Mouse (Mus musculus) layer of hippocampus, adult 18-20 months (tissue): ENCODE results near the gene Nfix. TPM values are rescaled to one million over a fixed set of nuclear protein-coding genes. Genes with fewer than 3 reads are reported as not detected.

Experiments used
- DNase-seq, 2 experiments: peaks; one replicate each; pipeline ENCODE4 v3.0.0; 2022; ENCODE audit warnings: low spot score in 2 of 2
- total RNA-seq, 2 experiments: library from RNA; stranded (reverse); gene quantifications; 2 replicates each; pipeline ENCODE4 v1.2.3; 2021

Gene Nfix
- total RNA-seq, 2 experiments from 2014 or later = 379 to 429 TPM

- no peak for DNase-seq
Measured at GRCm38 (mm10) chr8:84798446-84799135, 1.6 kb downstream of the Nfix start.

GRCm38 (mm10) chr8:84797971-84798370 is 2.2 kb downstream of the Nfix start:
- no peak for DNase-seq

GRCm38 (mm10) chr8:84797256-84797797 is 2.8 kb downstream of the Nfix start:
- DNase-seq = no peak

- DNase-seq = no peak
Measured at GRCm38 (mm10) chr8:84794486-84794885, 5.7 kb downstream of the Nfix start.

- peak in 1 of 2 experiments; percentile 80 for DNase-seq
Measured at GRCm38 (mm10) chr8:84793791-84794485, 6.2 kb downstream of the Nfix start.

GRCm38 (mm10) chr8:84793134-84793533 is 7.0 kb downstream of the Nfix start:
- peak in 1 of 2 experiments; percentile 73 for DNase-seq

GRCm38 (mm10) chr8:84792429-84792947 is 7.7 kb downstream of the Nfix start:
- DNase-seq = no peak

GRCm38 (mm10) chr8:84790537-84790936 is 9.6 kb downstream of the Nfix start:
- no peak for DNase-seq

- no peak for DNase-seq
Measured at GRCm38 (mm10) chr8:84789855-84790486, 10.2 kb downstream of the Nfix start.

GRCm38 (mm10) chr8:84789345-84789744 is 10.8 kb downstream of the Nfix start:
- no peak for DNase-seq

- no peak for DNase-seq
Measured at GRCm38 (mm10) chr8:84788896-84789295, 11.2 kb downstream of the Nfix start.

GRCm38 (mm10) chr8:84787523-84788302 is 12.4 kb downstream of the Nfix start:
- DNase-seq = no peak

GRCm38 (mm10) chr8:84786801-84787467 is 13.2 kb downstream of the Nfix start:
- DNase-seq = no peak

- no peak for DNase-seq
Measured at GRCm38 (mm10) chr8:84785756-84786677, 14.1 kb downstream of the Nfix start.

GRCm38 (mm10) chr8:84785506-84785755 is 14.7 kb downstream of the Nfix start:
- no peak for DNase-seq

- DNase-seq = no peak
Measured at GRCm38 (mm10) chr8:84784681-84785505, 15.3 kb downstream of the Nfix start.

- no peak for DNase-seq
Measured at GRCm38 (mm10) chr8:84783919-84784581, 16.1 kb downstream of the Nfix start.
